Mouse (Mus musculus) urinary bladder, postnatal 25 days (tissue): ENCODE results near the gene Ppa1.
A peak's percentile ranks its signal among the peaks of the same experiment; 100 is the strongest.

Experiments
- DNase-seq: peaks from one replicate; pipeline ENCODE4 v3.0.0; 2022; ENCODE audit warnings: low spot score

Ppa1 gene

GRCm38 (mm10) chr10:61695703-61696559 is 47.6 kb downstream of the Ppa1 start:
- no peak for DNase-seq

- no peak for DNase-seq
Observed at GRCm38 (mm10) chr10:61696560-61696823, 48.1 kb downstream of the Ppa1 start.

DNA sequence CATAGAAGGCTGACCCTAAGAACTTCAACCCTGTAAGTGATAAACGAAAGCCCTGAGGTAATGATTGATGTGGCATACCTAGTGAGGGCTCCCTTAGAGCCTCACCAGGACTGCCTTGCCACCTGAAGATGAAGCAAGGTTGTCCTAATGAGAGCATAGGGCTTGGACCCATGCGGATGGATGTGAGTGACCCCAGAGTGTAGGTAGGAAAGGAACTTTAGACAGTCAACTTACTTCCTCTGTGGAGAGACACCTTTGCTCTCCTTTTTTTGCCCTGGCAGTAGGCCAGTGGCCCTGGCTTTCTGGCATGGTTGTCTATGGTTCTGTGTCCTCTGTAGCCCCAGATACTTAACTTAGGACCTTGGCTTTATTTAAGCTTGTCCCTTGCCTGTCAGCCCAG is 48.7 kb downstream of the Ppa1 start:
- no peak for DNase-seq

DNA sequence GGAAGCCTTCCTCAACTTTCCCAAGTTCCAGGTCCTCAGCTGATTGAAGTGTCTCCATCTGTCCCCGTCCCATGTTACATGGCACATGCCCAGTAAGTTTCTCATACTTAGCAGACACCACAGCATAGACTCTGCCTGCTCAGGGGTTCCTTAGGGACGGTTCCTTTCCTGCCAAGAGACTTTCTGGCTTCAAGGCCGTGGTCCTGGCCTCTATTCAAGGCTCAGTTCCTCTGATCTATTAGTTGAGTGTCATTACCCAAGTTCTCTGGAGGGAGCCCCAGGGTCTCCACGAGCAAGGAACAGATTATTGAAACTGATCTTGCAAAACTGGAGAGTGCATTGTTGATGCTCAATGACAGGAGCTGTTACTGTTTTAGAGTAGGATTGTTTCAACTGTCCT is 56.3 kb downstream of the Ppa1 start:
- DNase-seq = no peak

DNA sequence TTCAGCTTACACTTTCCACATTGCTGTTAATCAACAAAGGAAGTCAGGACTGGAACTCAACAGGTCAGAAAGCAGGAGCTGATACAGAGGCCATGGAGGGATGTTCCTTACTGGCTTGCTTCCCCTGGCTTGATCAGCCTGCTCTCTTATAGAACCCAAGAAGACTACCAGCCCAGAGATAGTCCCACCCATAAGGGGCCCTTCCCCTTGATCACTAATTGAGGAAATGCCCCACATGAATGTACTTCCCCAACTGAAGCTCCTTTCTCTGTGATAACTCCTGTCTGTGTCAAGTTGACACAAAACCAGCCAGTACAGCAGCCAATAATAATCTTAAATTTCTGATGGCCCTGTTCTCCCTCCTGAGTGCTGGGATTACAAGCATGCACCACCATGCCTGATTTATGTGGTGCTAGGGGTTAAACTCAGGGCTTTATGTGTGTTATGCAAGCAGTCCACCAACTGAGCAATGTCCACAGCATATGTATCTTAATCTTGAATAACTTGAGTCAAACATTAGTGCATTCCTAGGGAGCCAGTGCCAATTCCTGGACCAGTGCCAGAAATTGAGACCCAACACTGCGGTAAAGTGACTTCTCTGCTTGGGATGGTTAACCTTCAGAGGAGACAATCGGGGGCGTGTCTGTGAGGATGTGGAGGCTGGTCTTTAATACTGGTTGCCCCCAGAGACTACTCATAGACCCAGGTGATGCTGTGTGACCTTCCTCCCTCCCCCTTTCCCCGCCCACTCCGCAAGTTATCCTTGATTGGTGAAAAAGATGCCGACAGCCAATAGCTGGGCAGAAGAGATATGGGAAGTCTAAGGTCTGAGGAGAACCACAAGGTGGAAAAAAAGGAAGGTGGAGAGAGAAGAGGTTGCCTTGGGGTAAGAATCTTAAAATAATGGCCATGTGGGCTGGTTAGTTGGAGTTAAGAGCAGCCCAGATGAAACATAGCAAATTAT is 58.3 kb downstream of the Ppa1 start:
- DNase-seq = no peak

DNA sequence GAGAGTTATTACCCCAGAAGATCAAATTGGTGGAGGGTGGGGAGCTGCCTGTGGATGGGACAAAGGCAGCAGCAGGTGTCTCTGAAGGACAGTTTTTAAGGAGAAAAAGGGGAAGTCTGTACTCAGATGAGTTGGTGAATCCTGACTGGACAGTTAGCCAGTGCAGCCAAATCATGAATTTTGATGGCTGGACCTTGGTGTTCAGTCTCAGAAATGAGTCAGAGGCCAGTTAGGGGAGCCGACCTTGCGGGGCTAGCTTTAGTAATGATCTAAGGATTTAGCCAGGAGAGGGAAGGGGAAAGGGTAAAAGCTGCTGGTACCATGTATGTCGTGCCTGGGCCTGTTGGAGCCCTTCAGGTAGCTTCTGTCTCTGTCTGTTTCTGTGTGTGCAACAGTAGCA is 65.2 kb downstream of the Ppa1 start:
- DNase-seq = no peak

GRCm38 (mm10) chr10:61714146-61714545 is 65.8 kb downstream of the Ppa1 start:
- DNase-seq = no peak

DNA sequence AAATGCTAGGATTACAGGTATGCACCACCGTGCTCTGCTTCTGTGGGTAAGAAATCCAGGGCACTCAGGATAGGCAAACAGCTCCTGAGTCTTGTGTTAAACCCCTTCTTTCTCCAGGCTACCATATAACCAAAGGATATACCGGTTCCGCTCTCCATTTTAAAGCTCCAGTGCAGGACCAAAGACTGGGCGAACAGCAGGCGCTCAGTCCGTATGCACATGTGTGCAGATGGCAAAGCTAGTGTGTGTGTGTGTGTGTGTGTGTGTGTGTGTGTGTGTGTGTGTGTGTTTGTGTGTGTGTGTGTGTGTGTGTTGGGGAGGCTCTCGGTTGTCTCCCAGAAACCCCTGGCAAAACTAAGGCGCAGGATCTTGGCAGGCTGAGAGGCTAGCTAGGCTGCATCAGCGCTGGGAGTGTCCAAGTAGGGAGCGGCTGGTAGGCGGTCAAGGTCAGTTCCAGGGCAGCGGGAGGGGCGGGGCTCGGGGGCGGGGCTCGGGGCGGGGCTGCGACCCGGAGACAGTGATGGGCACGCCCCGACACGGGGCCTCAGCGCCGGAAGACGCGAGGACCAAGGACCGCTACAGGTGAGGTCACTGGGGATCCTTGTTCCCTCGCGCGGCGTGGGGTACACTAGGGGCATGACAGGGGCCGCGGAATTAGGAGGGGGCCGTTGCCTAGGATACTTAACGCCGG is 66.6 kb downstream of the Ppa1 start, which contains the start of gene Aifm2:
Gene Aifm2, plus strand, starts transcription at position 493 of the 691 bp plus-strand sequence.
- peak; percentile 62 for DNase-seq

DNA sequence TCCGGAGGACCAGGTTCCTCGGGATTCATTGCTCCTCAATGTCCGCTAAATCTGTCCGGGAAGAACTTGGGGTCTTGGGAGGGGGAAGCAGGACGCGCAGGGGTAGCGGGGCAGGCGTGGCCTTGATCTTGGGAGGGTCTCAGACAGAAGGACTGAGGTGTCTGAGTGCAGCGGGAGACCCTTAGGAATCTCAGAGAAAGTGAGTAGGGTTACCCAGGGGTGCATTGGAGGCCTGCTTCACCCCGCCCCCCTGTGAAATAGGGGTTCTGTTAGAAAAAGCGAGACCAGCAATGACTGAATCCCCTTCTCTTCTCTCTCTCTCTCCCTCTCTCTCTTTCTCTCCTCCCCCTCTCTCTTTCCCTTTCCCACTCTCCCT is 67.1 kb downstream of the Ppa1 start:
- no peak for DNase-seq

DNA sequence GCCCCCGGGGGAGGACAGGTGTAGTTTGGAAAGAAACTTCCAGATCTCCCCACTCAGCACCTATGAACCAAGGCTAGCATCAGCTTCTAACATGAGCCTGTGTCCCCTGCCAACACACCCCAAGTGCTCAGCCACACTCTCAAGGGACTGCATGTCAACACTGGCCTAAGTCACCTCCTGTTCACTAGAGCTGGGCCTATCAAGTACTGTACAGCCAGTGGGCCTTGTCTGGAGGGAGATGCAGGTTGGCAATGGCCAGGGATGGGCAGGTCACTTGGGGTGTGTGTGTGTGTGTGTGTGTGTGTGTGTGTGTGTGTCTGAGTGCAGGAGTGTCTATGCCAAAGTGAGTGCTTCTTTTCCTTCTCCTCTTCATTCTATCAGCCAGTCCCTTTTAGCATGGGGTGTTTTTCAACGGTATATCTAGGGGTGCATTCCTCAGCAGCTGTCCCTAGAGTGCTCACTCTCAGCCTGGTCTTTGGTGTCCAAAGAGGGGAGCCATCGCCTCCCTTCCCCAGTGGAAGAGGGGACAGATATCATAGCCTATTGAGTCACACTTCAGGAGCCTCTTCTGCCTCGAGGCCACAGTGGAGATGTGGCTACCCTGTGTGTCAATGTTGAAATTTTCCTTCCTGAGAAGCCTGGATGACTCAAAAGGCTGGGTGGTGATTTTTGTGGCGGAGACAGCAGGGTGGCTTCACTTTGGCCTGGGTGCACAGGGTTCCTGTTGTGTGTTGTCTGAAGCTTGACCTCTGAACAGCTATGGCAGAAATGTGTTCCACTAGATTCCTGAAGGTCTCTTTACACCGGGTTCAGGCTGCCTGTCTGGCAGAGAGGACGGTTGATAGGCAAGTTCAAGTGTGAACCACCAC is 67.9 kb downstream of the Ppa1 start:
- no peak for DNase-seq

DNA sequence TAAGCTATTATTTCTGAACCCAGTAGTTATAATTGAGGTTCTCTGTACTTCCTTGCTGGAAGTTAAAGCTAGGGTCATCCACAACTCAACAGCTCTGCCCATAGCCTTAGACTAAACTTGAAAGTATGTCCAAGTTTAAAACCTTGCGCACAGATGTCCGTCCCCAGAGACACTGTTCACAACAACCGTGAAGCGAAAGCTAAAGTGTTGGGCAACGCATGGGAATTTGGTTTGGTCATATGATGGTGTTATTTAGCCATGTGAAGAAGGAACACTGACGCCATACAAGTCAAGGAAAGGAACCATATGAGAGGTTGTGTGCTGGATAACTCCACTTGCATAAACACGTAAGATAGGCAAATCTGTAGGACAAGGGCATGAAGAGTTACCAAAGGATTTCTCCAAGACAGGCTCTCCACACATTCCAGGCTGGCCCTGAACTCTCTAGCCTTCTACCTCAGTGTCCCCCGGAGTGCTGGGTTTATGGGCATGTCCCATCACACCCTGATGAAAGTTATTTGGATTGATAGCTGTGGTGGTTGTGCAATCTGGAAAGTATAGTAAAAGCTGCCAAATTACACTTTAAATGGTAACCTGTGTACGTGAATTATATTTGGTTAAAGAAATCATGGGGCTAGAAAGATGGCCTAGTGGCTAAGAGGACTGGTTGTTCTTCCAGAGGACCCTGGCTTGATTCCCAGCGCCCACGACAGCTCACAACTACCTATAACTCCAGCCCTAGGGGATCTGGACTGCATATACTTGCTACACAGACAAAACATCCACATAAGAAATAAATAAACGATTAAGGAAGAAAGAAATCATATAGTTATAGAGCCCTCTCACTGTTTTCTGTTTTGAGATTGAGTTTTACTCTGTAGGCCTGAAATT is 69.3 kb downstream of the Ppa1 start:
- no peak for DNase-seq

DNA sequence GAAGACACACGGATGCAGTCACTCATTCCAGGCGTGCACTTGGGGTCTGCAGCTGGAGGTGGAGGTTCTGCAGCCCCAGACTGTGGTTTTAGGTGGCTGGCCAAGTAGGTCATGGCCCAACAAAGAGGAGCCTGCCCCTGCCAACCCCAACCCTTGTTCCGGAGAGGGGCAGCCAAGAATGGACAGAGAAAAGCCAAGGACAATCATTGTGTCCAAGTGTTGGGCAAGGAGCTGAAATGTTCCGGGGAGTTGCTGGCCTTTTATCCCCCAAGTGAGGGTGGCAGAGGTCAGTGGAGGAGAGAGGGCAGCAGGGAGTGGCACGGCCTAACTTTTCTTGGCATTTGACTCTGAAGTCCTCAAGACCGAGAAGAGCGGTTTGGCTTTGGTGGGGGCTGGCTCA is 72.0 kb downstream of the Ppa1 start:
- no peak for DNase-seq

DNA sequence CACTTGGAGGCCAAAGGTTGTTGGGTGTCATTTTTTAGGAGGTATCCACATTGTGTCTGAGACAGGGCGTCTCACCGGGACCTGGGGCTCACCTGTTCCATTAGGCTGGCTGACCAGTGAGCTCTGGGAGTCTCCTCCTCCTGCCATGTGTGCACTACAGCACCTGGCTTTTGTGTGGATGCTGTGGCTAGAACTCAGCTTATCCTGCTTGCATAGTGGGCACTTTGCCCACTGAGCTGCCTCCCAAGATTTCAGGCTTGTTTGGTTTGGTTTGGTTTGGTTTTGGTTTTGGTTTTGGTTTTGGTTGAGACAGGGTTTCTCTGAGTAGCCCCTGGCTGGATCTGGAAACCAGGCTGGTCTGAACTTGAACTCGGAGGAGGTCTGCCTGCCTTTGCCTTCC is 73.9 kb downstream of the Ppa1 start:
- no peak for DNase-seq

- no peak for DNase-seq
Observed at GRCm38 (mm10) chr10:61723271-61723670, 74.9 kb downstream of the Ppa1 start.
